Mouse (Mus musculus): ENCODE data around the gene Mrgpra2b. TPM values are rescaled to one million over a fixed set of nuclear protein-coding genes. Genes with fewer than 3 reads are reported as not detected.
"Not testable (repeated sequence)": the region's sequence is repeated elsewhere in the genome, so short reads cannot be mapped to it uniquely, and the experiment has no call there.

Gene Mrgpra2b
- not detected in 2 replicates for polyA plus RNA-seq (2012; ENCODE audit: insufficient read depth, insufficient read length, missing spikeins)

DNA sequence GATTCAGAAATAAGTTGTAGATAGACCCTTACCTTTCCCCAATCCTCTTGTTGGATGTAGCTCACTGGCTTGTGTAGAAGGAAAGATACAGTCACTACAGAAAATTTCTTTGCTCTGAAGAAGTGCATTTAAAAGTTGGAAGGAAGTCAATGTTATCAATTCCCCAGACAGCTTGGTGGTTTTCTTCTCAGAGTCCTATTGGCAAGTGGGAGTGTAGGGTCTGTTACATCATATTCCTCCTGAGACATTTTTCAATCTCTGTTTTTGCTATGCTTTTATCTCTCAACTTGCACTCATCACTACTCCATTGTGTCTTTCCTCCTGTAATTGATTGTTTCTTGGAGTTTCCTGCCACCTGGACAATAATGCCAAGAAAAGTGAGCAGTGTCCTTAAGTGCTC lies at the start of gene Mrgpra2b:
Mrgpra2b (minus strand) TSS at position 101 of the 400 bp plus-strand sequence.
- Histone ChIP-seq H3K27ac (replicated peaks; ENCODE audit: low read depth, low read length) (no peak within 1 kb of the TSS), H3K4me1 (ENCODE audit: control insufficient read depth, insufficient read depth, insufficient read length, low read length) (no peaks in the 10 kb centered on the region), H3K4me3 (ENCODE audit: insufficient read depth, low read depth, low read length) (no peak within 1 kb of the TSS)

DNA sequence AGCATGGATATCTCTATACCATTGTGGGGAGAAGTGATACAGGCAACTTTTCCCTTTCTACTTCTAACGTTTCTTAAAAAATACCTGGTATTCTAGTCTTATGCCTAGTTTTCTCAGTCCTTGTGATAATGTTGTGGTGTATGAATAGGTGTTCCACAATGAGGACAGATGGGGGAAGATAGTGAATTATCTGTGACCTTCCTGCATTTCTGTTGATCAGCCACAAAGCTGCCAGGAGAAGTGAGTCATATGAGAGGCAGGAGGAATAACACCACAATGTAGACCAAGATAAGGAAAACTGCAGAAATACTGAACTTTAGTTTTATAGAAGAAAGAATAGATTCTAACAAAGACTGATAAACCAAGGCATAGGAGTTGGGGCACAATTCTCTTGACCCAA lies 12.3 kb downstream of the Mrgpra2b start:
- Histone ChIP-seq H3K4me1 (ENCODE audit: control insufficient read depth, insufficient read depth, insufficient read length, low read length) (no peaks in the 10 kb centered on the region), H3K4me3 (ENCODE audit: insufficient read depth, low read depth, low read length) (no peak overlapping the region), H3K27ac (replicated peaks; ENCODE audit: low read depth, low read length) (no peak overlapping the region)

DNA sequence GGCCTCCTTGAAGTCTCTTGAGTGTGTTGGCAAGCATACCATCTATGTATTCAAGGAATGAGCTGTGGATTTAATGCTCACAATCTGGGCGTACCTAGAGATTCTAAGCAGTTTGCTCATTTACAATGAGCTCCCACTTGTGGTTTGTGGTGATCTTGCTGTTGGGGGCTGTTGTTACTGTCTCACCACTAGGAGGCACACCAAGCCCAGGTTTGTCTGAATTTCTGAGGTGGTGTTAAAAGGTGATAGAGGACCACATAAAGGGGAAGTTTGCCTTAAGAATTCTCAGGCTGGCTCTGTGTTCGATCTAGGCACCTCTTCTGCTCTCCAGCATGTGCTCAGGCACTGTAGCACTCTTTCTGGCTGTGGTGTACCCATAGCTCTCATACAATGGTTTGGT lies 13.6 kb downstream of the Mrgpra2b start:
- Histone ChIP-seq H3K4me3 (ENCODE audit: insufficient read depth, low read depth, low read length) (no peak overlapping the region), H3K27ac (replicated peaks; ENCODE audit: low read depth, low read length) (no peak overlapping the region), H3K4me1 (ENCODE audit: control insufficient read depth, insufficient read depth, insufficient read length, low read length) (no peaks in the 10 kb centered on the region)

DNA sequence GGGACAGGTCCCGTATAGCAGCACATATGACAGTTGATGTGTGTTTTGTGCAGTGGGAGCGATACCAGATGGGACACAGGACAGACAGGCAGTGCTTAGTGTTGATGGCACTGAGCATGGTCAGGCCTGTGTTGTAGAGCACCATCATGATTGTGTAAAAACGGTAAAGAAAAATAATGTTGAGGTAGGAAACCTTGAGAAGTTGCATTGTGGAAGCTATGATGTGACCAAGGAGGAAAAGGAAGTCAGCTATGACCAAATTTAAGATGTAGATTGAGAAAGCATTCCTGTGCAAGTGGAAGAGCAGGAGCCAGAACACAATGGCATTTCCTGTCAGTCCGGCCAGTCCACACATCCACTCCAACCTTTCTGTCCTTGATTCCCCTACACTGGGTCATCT lies 25.7 kb downstream of the Mrgpra2b start:
- Histone ChIP-seq H3K27ac (replicated peaks; ENCODE audit: low read depth, low read length) (no peak overlapping the region), H3K4me3 (ENCODE audit: insufficient read depth, low read depth, low read length) (no peak overlapping the region), H3K4me1 (ENCODE audit: control insufficient read depth, insufficient read depth, insufficient read length, low read length) (no peaks in the 10 kb centered on the region)

DNA sequence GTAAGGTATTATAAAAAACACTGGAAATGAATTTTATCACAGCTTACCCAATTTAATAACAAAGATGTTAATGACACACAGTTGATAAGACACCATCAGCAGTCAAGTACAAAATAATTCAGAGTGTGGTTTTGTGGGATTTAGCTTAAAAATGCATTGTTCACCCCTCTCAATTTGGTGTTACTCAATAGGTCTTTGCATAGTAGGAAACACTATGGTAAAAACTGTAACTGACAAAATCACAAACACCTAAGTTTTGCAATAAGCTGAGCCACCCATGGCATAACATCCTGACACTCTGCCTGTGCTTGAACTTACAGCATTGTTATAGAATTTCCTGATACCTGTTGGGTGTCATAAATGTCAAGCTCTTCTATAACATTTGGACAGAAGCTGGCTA lies 37.4 kb downstream of the Mrgpra2b start:
- H3K27ac ChIP-seq (replicated peaks; ENCODE audit: low read depth, low read length); H3K4me3 ChIP-seq (ENCODE audit: insufficient read depth, low read depth, low read length); H3K4me1 ChIP-seq (ENCODE audit: control insufficient read depth, insufficient read depth, insufficient read length, low read length): not testable (repeated sequence)

DNA sequence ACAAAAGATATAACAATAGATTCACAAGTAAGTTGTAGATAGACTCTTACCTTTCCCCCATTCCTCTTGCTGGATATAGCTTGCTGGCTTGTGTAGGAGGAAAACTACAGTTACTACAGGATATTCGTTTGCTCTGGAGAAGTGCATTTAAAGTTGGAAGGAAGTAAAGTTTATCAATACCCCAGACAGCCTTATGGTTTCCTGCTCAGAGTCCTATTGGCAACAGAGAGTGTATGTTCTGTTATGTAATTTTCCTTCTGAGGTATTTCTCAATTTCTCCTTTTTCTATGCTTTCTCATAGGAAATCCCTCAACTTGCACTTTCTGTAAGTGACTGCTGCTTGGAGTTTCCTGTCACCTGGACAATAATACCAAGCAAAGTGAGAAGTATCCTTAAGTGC lies 39.2 kb downstream of the Mrgpra2b start:
- not testable (repeated sequence) for H3K4me1 ChIP-seq (ENCODE audit: control insufficient read depth, insufficient read depth, insufficient read length, low read length); H3K4me3 ChIP-seq (ENCODE audit: insufficient read depth, low read depth, low read length); H3K27ac ChIP-seq (replicated peaks; ENCODE audit: low read depth, low read length)

DNA sequence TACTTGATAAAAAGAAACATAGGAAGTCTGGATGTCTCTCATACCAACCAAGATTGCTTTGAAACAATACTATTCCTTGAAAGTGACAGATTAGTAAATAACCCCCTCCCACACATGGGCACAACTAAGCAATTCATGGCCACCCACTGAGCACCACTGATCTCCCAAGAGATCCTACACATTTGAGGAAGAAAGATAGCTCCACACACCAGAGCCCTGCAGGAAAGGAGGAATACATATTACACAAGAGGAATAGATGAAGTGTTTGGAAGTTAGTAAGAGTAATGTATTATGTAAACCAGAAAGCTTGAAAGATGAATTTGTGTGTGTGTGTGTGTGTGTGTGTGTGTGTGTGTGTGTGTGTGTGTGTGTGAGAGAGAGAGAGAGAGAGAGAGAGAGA lies 45.5 kb downstream of the Mrgpra2b start:
- not testable (repeated sequence) for H3K4me3 ChIP-seq (ENCODE audit: insufficient read depth, low read depth, low read length); H3K4me1 ChIP-seq (ENCODE audit: control insufficient read depth, insufficient read depth, insufficient read length, low read length); H3K27ac ChIP-seq (replicated peaks; ENCODE audit: low read depth, low read length)

DNA sequence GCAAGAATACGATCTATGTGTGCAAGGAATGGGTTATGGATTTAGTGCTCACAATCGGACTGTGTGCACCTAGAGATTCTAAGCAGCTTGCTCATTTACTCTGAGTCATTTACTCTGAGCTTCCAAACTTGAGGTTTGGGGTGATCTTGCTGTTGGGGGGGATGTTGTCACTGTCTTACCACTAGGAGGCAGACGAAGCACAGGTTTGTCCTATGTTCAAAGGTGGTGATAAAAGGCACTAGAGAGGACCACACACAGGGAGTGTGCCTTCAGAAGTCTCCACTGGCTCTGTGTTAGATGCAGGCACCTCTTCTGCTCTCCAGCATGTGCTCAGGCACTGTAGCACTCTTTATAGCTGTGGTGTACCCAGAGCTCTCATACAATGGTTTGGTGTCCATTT lies 54.8 kb downstream of the Mrgpra2b start:
- H3K27ac ChIP-seq (replicated peaks; ENCODE audit: low read depth, low read length); H3K4me3 ChIP-seq (ENCODE audit: insufficient read depth, low read depth, low read length); H3K4me1 ChIP-seq (ENCODE audit: control insufficient read depth, insufficient read depth, insufficient read length, low read length): not testable (repeated sequence)

DNA sequence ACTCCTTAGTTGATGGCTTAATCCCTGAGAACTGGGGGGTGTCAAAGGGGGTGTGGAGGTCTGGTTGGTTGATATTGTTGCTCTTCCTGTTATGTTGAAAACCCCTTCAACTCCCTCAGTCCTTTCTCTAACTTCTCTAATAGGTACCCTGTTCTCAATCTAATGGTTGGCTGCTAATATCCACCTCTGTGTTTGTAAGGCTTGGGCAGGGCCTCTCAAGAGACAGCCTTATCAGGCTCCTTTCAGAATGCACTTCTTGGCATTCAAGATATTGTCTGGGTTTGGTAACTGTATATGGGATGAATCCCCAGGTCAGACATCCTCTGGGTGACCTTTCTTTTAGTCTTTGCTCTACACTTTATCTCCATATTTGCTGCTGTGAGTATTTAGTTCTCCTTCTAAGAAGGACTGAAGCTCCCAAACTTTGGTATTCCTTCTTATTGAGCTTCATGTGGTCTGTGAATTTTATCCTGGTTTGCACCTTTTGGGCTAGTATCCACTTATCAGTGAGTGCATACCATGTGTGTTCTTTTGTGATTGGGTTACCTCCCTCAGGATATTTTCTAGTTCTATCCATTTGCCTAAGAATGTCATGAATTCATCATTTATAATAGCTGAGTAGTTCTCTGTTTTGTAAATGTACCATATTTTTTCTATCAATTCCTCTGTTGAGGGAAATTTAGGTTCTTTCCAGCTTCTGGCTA lies 63.2 kb downstream of the Mrgpra2b start:
- not testable (repeated sequence) for H3K4me1 ChIP-seq (ENCODE audit: control insufficient read depth, insufficient read depth, insufficient read length, low read length); H3K27ac ChIP-seq (replicated peaks; ENCODE audit: low read depth, low read length)

DNA sequence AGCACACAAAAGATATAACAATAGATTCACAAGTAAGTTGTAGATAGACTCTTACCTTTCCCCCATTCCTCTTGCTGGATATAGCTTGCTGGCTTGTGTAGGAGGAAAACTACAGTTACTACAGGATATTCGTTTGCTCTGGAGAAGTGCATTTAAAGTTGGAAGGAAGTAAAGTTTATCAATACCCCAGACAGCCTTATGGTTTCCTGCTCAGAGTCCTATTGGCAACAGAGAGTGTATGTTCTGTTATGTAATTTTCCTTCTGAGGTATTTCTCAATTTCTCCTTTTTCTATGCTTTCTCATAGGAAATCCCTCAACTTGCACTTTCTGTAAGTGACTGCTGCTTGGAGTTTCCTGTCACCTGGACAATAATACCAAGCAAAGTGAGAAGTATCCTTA lies 76.6 kb downstream of the Mrgpra2b start, which contains the start of gene Mrgpra2a:
Mrgpra2a (minus strand) TSS at position 125 of the 400 bp plus-strand sequence.
- not testable (repeated sequence) for H3K4me3 ChIP-seq (ENCODE audit: insufficient read depth, low read depth, low read length); H3K4me1 ChIP-seq (ENCODE audit: control insufficient read depth, insufficient read depth, insufficient read length, low read length); H3K27ac ChIP-seq (replicated peaks; ENCODE audit: low read depth, low read length)

More for the DNA sequence above, 63.2 kb downstream of the Mrgpra2b start:
- H3K4me3 ChIP-seq (ENCODE audit: insufficient read depth, low read depth, low read length), result not testable (repeated sequence)

DNA sequence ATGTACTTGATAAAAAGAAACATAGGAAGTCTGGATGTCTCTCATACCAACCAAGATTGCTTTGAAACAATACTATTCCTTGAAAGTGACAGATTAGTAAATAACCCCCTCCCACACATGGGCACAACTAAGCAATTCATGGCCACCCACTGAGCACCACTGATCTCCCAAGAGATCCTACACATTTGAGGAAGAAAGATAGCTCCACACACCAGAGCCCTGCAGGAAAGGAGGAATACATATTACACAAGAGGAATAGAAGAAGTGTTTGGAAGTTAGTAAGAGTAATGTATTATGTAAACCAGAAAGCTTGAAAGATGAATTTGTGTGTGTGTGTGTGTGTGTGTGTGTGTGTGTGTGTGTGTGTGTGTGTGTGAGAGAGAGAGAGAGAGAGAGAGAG lies 82.9 kb downstream of the Mrgpra2b start:
- not testable (repeated sequence) for H3K4me3 ChIP-seq (ENCODE audit: insufficient read depth, low read depth, low read length); H3K27ac ChIP-seq (replicated peaks; ENCODE audit: low read depth, low read length)

DNA sequence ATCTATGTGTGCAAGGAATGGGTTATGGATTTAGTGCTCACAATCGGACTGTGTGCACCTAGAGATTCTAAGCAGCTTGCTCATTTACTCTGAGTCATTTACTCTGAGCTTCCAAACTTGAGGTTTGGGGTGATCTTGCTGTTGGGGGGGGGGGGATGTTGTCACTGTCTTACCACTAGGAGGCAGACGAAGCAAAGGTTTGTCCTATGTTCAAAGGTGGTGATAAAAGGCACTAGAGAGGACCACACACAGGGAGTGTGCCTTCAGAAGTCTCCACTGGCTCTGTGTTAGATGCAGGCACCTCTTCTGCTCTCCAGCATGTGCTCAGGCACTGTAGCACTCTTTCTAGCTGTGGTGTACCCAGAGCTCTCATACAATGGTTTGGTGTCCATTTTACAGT lies 92.2 kb downstream of the Mrgpra2b start:
- H3K4me3 ChIP-seq (ENCODE audit: insufficient read depth, low read depth, low read length); H3K27ac ChIP-seq (replicated peaks; ENCODE audit: low read depth, low read length); H3K4me1 ChIP-seq (ENCODE audit: control insufficient read depth, insufficient read depth, insufficient read length, low read length): not testable (repeated sequence)

More for the DNA sequence above, 82.9 kb downstream of the Mrgpra2b start:
- not testable (repeated sequence) for H3K4me1 ChIP-seq (ENCODE audit: control insufficient read depth, insufficient read depth, insufficient read length, low read length)

DNA sequence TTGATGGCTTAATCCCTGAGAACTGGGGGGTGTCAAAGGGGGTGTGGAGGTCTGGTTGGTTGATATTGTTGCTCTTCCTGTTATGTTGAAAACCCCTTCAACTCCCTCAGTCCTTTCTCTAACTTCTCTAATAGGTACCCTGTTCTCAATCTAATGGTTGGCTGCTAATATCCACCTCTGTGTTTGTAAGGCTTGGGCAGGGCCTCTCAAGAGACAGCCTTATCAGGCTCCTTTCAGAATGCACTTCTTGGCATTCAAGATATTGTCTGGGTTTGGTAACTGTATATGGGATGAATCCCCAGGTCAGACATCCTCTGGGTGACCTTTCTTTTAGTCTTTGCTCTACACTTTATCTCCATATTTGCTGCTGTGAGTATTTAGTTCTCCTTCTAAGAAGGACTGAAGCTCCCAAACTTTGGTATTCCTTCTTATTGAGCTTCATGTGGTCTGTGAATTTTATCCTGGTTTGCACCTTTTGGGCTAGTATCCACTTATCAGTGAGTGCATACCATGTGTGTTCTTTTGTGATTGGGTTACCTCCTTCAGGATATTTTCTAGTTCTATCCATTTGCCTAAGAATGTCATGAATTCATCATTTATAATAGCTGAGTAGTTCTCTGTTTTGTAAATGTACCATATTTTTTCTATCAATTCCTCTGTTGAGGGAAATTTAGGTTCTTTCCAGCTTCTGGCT lies 100.7 kb downstream of the Mrgpra2b start:
- not testable (repeated sequence) for H3K4me3 ChIP-seq (ENCODE audit: insufficient read depth, low read depth, low read length); H3K27ac ChIP-seq (replicated peaks; ENCODE audit: low read depth, low read length); H3K4me1 ChIP-seq (ENCODE audit: control insufficient read depth, insufficient read depth, insufficient read length, low read length)

Data from brown adipose tissue, adult 24 weeks (tissue).